Mouse (Mus musculus) brain, embryonic 18.5 days (tissue): ENCODE data around the gene Lmna.

ENCODE experiments used
- DNase-seq: peaks from one replicate; pipeline ENCODE4 v3.0.0-alpha.2; 2012; ENCODE audit warnings: low read depth, low spot score

The Lmna gene

DNA sequence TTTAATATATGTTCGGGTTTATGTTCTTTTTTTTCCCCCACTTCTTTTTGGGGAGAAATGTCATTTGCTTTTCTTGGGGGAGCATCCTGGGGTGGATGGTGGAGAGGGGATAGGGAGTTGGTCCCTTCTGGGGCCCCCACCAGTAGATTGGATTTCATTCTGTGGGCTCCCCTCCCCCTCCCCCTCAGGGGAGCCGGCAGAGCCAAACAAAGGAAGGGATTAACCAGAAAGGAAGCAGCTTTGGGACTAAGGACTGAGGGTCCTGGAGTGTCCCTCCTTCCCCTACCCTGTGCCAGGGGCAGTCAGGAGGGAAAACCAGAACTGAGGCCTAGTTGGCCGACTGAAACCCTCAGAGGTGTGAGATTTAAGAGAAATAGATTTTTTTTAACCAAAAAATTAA lies 29.6 kb upstream of the Lmna start:
- DNase-seq: no peak

DNA sequence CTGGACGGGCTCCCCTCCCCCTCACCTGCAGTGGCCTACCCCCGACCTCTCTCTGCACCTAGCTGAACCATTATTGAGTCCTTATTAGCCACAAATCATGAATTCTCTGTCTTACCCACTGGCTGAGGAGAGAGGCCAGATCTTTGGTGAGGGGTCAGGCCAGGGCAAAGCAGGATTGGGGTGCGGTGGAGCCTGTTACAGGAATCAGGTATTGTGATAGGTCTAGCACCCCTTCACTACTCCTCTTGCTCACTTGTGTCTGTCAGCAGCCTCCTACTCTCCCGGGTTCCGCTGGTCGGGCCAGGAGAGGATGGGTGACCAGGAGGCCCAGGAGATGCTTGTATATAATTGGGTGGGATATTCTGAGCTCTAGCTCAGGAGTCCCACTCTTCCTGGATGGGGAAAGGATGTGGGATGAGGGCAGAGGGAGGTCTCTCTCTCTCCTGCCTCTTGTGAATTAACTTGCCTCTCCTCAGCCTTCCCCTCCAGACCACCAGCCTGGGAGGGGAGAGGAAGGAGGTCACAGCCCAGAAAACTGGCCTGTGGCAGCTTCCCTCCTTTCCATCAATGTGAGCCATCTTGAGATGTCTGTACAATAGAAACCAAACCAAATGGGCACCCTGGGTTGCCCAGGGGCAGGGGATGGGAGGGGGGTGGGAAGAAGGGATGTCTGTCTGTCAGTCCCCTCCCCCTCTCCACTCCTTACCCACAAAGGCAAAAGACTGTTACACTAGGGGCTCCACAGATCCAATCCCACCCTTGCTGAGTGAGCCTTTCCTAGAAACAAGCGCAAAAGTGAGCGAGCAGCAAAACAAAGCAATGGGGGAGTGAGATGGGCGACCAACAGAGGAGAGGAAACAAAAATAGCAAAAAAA lies 28.8 kb upstream of the Lmna start:
- no peak for DNase-seq

DNA sequence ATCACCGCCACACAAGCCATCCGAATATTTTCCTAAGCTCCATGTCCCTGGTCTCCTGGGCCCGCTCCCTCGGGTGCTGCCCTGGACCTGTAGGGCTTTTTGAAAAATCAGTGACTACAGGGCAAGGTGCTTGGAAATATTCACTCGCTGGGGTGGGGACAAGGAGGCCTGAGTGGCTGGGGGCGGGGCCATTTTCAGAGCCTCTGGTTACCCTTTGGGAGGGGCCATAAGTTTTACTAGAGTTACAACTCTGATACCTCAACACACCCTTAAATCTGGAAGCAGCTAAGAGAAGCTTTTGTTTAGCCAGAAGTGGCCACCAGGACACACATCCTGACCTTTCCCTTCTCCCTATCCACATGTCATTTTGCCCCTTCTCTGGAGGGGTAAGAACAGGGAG lies 27.4 kb upstream of the Lmna start:
- no peak for DNase-seq

DNA sequence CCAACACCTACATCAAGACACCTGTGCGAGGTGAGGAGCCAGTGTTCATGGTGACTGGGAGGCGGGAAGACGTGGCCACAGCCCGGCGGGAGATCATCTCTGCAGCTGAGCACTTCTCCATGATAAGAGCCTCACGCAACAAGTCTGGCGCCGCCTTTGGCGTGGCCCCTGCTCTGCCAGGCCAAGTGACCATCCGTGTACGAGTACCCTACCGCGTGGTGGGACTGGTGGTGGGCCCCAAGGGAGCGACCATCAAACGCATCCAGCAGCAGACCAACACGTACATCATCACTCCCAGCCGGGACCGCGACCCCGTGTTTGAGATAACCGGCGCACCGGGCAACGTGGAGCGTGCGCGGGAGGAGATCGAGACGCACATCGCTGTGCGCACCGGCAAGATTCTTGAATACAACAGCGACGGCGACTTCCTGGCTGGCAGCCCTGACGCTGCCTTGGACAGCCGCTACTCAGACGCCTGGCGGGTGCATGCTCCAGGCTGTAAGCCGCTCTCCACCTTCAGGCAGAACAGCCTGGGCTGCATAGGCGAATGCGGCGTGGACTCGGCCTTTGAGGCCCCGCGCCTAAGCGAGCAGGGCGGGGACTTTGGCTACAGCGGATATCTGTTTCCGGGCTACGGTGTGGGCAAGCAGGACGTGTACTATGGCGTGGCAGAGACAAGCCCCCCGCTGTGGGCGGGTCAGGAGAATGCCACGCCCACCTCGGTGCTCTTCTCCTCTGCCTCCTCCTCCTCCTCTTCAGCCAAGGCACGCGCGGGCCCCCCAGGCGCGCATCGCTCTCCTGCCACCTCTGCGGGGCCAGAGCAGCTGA lies 26.6 kb upstream of the Lmna start:
- DNase-seq: no peak

DNA sequence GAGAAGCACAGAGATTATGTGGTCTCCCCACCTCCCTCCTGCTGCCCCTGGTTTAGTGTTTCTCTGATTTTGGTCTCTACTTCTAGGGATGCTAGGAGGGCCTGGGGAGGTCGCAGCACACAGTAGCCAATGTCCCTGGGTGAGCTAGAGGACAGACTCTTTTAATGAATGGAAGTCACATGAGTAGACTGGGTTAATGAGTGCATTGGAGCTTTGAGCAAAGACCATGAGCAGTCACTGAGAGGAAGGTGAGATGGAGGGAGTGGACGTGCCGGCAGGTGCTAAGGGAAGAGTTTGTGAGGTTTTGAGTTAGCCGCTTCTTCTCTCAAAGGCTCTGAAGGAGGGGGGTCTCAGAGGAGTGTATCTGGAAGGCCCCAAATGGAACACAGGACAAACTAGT lies 25.8 kb upstream of the Lmna start:
- no peak for DNase-seq

DNA sequence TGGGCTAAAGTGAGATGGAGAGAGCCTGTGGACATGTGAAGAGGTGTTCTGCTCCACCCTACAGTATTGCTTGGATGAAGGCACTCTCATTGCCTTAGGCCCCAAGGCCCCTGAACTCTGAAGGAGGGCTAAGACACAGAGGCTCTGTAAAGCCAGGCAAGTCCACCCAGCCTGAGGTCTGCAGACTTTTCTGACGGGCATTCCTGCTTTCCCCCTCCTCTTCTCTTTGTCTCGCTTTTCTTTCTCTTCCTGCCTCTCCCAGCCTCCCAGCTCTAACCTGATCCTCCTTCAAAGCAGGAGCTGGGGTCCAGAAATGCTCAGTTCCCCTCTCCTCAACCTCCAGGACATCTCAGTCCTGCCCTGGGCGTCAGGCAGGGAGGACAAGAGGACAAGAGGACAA lies 25.2 kb upstream of the Lmna start:
- no peak for DNase-seq

DNA sequence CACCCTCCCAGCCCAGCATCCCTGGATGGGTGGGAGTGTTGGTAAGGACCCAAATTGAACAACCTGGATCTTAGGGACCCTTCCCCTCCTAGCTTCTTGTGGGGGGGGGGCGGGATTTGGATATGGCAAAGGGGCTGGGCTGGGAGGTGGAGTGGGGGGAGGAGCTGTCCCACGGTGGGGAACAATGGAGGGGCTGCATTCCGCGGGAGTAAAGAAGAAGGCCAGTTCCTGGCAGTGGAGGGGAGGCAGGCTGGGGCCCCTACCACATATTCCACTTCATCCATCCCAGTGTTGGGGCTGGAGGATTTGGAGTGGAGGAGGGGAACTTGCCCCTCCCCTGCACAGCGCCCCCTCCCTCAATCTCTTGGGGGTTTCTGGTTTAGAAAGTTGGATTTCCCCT lies 23.9 kb upstream of the Lmna start:
- DNase-seq: no peak

DNA sequence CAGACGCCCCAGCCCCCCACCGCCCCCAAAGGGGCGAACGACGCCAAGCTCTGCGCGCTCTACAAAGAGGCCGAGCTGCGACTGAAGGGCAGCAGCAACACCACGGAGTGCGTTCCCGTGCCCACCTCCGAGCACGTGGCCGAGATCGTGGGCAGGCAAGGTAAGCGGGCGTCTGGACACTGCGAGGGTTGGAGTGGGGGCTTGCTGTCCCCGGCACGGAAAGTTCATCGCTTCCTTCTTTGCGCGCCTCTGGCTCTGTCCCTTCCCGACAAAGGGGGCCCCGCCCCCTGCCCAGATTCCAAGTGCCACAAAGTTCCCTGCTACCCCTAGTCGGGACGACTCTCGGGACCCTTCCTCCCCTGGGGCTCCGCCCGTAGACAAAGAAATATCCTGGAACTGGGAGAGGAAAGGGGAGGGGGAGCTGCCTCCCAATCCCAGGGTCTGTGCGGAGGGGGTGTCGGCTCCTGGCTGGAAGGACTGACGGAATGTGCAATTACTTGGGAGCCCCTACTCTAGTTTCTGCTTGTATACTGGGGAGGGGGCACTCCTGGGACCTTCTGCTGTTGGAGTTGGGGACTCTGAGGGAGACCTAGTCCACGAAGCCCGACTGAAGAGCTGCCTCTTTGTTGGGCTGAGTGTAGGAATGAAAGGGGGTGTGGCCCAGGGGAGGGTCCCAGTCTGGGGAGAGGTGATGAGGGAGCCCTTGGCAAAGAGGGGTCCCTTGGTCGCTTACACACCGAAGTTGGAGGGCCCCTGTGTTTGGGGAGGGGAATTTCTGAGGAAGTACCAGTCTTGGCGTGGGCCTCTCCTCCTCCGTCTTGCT lies 23.1 kb upstream of the Lmna start:
- DNase-seq: no peak

DNA sequence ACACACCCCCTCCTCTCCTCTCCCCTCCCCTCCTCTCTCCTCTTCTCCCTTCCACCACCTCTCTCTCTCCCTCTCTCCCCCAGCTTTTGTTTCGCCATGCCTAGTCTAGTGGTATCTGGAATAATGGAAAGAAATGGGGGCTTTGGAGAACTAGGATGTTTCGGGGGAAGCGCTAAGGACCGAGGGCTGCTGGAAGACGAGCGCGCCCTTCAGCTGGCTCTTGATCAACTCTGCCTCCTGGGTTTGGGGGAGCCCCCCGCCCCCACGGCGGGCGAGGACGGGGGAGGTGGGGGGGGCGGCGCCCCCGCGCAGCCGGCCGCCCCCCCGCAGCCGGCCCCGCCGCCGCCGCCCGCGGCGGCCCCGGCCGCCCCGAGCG lies 22.5 kb upstream of the Lmna start, which contains the start of gene Mex3a:
TSS of gene Mex3a (plus strand) at position 97 of the 376 bp plus-strand sequence.
- DNase-seq: no peak

DNA sequence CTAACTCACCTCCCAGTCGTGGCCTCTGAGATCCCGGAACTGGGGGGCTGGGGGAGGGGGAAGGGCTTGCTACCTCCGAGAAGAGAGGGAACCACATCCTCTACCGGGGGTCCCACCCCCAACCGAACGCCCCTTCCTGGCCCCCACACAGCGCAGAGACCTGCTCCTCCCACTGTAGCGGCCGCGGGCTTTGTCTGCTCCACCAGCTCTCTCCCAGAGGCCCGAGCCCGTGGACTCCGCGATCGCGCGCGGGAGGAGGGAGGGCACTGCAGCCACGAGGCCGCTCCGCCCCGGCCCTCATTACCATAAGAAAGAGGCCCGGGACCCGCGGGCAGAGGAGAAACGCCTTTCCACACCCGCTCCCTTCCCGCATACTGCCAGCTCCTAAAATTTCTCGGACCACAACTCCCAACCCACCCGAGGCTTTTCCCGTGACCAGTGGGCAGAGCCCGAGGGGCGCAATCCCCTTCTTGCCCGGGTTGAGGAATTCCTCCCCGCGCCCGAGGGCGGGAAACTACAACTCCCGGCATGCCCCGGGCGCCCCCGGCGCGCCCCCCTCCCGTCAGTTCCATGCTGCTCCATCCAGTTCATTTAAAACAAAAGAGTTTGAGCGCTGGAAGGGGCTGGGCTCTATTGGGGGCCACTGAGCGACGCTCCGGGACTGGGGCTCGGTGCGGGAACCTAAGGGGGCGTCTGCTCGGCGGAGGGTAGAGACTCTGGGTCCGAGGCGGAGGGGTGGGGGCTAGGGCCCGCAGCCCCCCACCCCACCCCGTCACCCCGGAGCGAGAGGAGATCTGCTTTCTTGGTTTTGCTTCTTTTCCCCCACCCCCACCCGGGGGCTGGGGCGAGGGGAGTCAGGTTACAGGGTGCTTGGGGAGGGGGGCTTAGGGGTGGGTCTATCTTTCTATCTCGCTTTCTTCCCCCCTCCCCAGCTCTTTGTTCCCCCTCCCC lies 21.9 kb upstream of the Lmna start:
- peak; percentile 87 for DNase-seq

DNA sequence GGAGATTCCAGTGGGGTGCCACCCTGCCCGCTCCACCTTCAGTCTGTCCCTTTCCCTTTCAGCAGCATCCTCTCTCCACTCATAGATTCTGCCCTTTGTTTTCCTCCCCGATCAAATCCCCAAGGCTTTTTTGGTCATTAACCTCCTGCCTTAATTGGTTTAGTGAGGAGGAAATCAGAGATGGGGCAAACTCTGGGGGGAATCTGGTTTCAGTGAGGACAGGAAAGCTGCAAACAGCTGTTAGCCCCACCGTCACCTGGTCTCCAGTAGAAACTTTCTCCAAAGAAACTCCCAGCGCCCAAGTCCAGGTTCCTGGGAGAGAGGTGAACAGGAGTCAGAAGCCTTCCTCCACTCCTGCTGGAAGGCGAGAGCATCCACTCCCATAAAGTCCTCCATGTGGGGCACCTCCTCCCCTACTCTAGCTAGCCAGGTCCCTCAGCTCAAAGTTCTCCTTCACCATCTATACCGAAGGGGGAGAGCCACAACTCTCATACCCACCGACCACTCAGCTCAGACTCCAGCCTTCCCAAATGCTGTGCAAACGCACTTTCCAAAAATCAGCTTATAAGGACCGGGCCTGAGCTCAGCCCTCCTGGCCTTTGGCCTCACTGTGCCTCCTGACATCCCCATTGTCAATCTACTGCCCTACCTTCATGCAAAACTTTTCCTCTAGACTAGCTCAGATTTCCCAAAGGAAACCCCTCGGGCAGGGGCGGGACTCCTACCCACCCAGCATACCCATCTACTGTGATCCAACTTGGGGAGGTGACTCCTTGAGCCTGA lies 20.5 kb upstream of the Lmna start:
- no peak for DNase-seq

DNA sequence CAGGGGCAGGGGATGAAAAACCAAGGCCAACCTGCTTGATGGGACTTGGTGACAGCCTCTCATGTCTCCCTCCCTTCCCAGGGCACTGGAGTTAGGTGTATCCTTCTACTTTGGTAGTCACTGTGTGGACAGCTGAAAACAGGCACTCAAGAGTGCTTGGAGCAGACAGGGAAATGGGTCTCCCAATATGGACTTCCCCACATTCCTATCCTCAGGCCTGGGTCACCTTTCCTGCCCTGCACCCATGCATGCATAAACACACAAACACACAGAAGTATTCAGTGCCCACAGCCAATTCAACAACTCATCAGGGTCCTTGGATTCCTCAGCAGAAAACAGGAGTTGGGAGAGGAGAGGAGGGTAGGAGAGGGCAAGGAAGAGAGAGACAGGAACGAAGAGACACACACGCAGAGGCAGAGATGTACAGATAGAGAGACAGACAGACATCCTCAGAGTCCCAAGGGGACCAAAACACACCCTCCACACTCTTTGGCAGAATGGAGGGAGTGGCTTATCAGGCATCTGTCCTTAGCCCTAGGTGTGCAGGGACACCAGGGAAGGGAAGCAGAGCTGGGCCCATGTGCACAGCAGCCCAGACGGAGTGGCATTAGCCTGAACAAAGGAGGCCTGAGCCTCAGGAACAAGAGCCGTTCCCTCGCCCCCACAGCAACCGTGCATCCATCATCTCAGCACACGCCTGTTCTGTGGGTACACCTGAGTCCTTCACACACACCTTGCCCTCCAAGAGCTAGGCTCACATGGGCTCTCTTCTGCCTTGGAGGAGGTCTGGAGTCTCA lies 19.6 kb upstream of the Lmna start:
- no peak for DNase-seq

DNA sequence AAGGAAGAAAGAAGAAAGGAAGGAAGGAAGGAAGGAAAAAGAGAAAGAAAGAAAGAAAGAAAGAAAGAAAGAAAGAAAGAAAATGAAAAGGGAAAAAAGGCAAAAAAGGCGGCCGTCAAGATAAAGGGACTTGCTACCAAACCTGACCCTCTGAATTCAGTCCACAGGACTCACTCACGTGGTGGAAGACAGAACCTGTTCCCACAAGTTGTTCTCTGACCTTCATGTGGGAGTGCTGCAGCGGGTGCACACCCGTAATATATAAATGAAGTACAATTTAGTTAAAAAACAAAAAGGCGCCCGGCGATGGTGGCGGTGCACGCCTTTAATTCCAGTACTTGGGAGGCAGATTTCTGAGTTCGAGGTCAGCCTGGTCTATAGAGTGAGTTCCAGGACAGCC lies 18.9 kb upstream of the Lmna start:
- no peak for DNase-seq

DNA sequence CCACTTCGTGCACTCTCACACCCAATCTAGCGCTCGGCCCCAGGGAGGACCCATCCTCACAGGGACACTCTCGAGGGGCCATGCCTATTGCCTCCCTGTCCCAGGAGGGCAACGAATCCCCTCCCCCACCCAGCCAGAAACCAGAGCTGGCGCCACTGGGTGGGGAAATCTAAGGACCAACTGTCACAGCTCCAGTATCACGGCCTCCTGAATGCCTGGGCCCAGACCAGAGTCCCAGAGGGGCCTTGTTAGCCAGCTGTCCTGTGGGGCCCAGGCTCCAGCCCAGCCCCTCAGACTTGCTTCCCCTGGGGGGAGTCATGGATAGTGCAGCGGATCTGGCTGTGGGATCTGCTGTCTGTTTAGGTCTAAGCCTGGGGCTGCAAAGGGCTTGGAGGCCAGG lies 17.8 kb upstream of the Lmna start:
- DNase-seq: no peak

DNA sequence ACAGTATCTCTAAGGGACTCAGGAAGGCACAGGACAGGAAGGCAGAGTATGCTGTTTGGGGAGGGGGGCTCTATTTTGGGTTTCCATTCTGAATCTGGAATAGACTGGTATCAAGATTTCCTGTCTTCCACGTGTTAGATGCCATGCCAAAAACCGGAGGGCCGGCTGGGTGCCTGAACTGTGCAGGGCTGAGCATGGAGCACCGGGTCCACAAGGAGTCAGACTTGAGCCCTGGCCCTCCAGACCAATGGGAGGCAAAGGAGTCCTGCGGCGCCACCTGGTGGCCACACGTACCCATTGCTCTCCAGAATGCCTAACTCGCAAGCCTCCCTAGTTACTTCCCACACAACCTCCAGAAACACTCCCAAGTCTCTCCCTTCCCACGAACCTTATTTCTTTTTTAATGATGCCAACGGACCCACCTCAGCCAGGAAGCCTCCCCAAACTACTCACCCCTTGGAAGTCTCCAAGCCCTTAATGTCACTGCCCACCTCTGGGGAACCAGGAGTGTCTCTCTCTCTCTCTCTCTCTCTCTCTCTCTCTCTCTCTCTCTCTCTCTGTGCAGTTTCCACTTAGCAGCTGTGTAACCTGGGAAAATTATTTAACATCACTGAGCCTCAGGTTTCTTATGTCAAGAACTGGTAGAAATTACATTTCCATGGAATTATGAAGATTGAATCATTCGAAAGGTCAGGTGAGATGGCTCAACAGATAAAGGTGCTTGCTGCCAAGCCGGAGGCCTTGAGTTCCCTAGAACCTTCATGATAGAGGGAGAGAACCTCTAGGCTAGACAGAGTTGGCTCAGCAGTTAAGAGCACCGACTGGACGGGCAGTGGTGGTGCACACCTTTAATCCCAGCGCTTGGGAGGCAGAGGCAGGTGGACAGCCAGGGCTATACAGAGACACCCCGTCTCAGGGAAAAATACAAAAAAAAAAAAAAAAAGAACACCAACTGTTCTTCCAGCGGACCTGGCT lies 16.7 kb upstream of the Lmna start:
- no peak for DNase-seq

DNA sequence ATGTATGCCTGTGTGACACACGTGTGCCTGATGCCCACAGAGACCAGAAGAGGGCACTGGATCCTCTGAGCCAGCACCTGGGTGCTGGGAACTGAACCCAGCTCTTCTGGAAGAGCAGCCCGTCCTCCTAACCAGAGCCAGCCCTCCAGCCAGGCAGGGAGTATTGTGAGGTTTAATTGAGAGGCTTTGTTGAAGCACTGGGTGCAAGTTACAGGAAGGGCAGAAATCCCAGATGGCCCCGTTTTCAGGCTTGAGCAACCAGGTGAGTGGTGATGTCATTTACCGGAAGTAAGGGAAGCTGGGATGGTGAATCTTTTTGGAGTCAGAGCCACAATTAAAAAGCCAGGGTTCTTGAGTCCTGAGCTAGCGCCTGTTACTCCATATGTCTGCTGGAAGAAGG lies 15.3 kb upstream of the Lmna start:
- DNase-seq: no peak

DNA sequence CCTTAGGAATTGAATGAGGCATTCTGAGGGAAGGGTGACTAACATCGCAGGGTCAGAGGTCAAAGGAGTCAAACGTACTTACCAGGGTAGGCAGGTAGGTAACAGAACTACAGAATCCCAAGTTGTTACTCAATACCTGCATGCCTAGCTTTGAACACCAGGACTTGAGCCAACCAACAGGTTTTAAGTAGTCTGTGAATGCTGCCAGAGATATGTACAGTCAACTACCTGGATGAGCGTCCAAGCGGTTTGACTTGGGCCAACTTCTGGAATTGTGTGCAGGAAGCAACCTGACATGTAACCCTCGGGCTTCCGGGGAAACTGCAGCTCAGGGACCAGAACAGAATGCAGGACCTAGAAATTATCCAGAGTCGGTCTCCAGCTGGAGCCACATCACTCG lies 13.3 kb upstream of the Lmna start:
- DNase-seq: no peak

DNA sequence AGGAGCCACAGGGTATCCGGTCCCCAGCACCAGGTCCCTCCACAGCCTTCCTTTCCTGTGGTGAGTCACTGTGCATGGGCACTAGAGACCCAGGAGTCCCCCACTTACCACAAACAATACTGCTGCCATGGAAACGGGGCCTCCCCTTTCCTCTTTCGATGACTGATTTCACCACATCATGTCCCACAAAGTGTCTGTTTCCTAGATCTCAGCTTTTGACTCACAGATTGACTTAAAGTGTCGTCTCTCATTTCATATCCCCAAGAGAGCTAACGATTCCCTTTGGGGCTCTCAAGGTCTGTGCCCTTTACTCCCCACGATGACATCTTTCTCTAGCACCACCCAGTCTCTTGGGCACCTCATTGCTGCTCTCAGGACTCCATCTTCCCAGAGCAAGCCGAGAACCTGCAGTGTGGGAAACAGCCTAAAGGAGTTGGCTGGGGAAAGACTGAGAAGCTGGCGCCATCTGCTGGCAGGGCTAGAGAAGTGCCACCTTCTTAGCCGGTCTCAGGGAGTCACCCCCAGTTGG lies 12.1 kb upstream of the Lmna start:
- no peak for DNase-seq
